Mouse (Mus musculus) hindbrain, embryonic 10.5 days (tissue): ENCODE measurements around the gene Cxcr1. TPM values are rescaled to one million over a fixed set of nuclear protein-coding genes. Genes with fewer than 3 reads are reported as not detected.

Experiments
- DNase-seq: peaks from one replicate; pipeline ENCODE4 v3.0.0-alpha.2; 2017; ENCODE audit warnings: low spot score
- H3K27ac ChIP-seq: fragments of 300-500 bp; sonication (generic); 2 replicates; pipeline ENCODE4 v1.5.1; 2016; ENCODE audit warnings: mild to moderate bottlenecking, moderate library complexity
- H3K27me3 ChIP-seq: fragments of 300-500 bp; sonication (generic); 2 replicates; pipeline ENCODE4 v1.6.1; 2016; ENCODE audit warnings: mild to moderate bottlenecking; ENCODE audit not compliant: poor library complexity, insufficient read depth, severe bottlenecking
- H3K36me3 ChIP-seq: fragments of 300-500 bp; sonication (generic); 2 replicates; pipeline ENCODE4 v1.6.1; 2016; ENCODE audit warnings: mild to moderate bottlenecking, moderate library complexity
- H3K4me1 ChIP-seq: fragments of 300-500 bp; sonication (generic); replicated peaks from 2 replicates; pipeline ENCODE4 v1.6.1; 2016; ENCODE audit warnings: mild to moderate bottlenecking
- H3K4me3 ChIP-seq: fragments of 300-500 bp; sonication (generic); 2 replicates; pipeline ENCODE4 v1.5.1; 2016; ENCODE audit warnings: mild to moderate bottlenecking, moderate library complexity
- H3K9me3 ChIP-seq: fragments of 300-500 bp; sonication (generic); 2 replicates; pipeline ENCODE4 v1.6.1; 2016; ENCODE audit warnings: mild to moderate bottlenecking, moderate library complexity
- WGBS: fragments of 180-500 bp; shearing (Covaris S2); methylation state at CpG from one replicate; pipeline ENCODE4 v1.1.7; 2016; 5-methylcytosine and 5-hydroxymethylcytosine counted together
- polyA plus RNA-seq: library from polyadenylated mRNA; unstranded; fragments of >200 nt; fragmentation: Nextera tagmentation; extraction: Ambion mirVana; gene quantifications from 2 replicates; pipeline ENCODE4 v1.2.1, GENCODE M21; 2016

Cxcr1 gene
- polyA plus RNA-seq, result not detected in 2 replicates

- 79% methylated on average over 8 of the region's 8 CpGs for WGBS
Observed at GRCm38 (mm10) chr1:74194445-74194844, at the start of gene Cxcr1. Gene Cxcr1, minus strand, starts transcription at chr1:74194631.

GRCm38 (mm10) chr1:74240832-74241231 lies 46.4 kb upstream of the Cxcr1 start:
- H3K4me1 ChIP-seq, result peaks cover 33% of the 10 kb centered on the region
- H3K9me3 ChIP-seq, result no peaks in the 10 kb centered on the region
- no peaks in the 10 kb centered on the region for H3K27me3 ChIP-seq
- 89% methylated on average over 4 of the region's 4 CpGs for WGBS
- no peak overlapping the region for H3K4me3 ChIP-seq
- no peak for DNase-seq
- H3K27ac ChIP-seq, result no peak overlapping the region
- H3K36me3 ChIP-seq, result peaks cover 7% of the 10 kb centered on the region; the same call in 1 of the 2 replicates

More at GRCm38 (mm10) chr1:74194445-74194844, at the start of gene Cxcr1:
- DNase-seq, result no peak
- H3K27me3 ChIP-seq, result no peaks in the 10 kb centered on the region
- H3K36me3 ChIP-seq, result no peaks in the 10 kb centered on the region
- H3K4me3 ChIP-seq, result no peak within 1 kb of the TSS
- H3K9me3 ChIP-seq, result no peaks in the 10 kb centered on the region
- H3K4me1 ChIP-seq, result no peaks in the 10 kb centered on the region
- no peak within 1 kb of the TSS for H3K27ac ChIP-seq

- 85% methylated on average over 6 of the region's 6 CpGs for WGBS
- no peak overlapping the region for H3K4me3 ChIP-seq
Observed at GRCm38 (mm10) chr1:74240311-74240710, 45.9 kb upstream of the Cxcr1 start.

GRCm38 (mm10) chr1:74239618-74240017 lies 45.2 kb upstream of the Cxcr1 start:
- no peaks in the 10 kb centered on the region for H3K9me3 ChIP-seq
- H3K36me3 ChIP-seq, result 0 out of 2 replicates have a peak, but pooled peaks cover 6% of the 10 kb centered on the region
- no peaks in the 10 kb centered on the region for H3K27me3 ChIP-seq
- H3K4me3 ChIP-seq, result no peak overlapping the region
- peaks cover 33% of the 10 kb centered on the region for H3K4me1 ChIP-seq
- no peak for DNase-seq
- 73% methylated on average over 11 of the region's 11 CpGs for WGBS
- no peak overlapping the region for H3K27ac ChIP-seq

More at GRCm38 (mm10) chr1:74240311-74240710, 45.9 kb upstream of the Cxcr1 start:
- Histone ChIP-seq H3K4me1 (peaks cover 33% of the 10 kb centered on the region), H3K9me3 (no peaks in the 10 kb centered on the region), H3K27me3 (no peaks in the 10 kb centered on the region), H3K27ac (no peak overlapping the region), H3K36me3 (0 out of 2 replicates have a peak, but pooled peaks cover 6% of the 10 kb centered on the region)
- no peak for DNase-seq

GRCm38 (mm10) chr1:74239162-74239561 lies 44.7 kb upstream of the Cxcr1 start:
- DNase-seq, result no peak
- H3K4me1 ChIP-seq, result peaks cover 33% of the 10 kb centered on the region
- H3K9me3 ChIP-seq, result no peaks in the 10 kb centered on the region
- whole genome bisulfite sequencing, result 83% methylated on average over 7 of the region's 7 CpGs
- no peak overlapping the region for H3K4me3 ChIP-seq
- H3K27me3 ChIP-seq, result no peaks in the 10 kb centered on the region
- no peak overlapping the region for H3K27ac ChIP-seq
- 0 out of 2 replicates have a peak, but pooled peaks cover 6% of the 10 kb centered on the region for H3K36me3 ChIP-seq

GRCm38 (mm10) chr1:74238136-74238535 lies 43.7 kb upstream of the Cxcr1 start:
- no peak for DNase-seq
- WGBS, result 80% methylated on average over 1 of the region's 1 CpGs
- peak overlapping the region; percentile 94 for H3K4me3 ChIP-seq

GRCm38 (mm10) chr1:74237671-74238070 lies 43.2 kb upstream of the Cxcr1 start:
- H3K4me3 ChIP-seq, result peak overlapping the region; percentile 94
- H3K36me3 ChIP-seq, result no peaks in the 10 kb centered on the region
- 55% methylated on average over 5 of the region's 5 CpGs for WGBS
- peaks cover 33% of the 10 kb centered on the region for H3K4me1 ChIP-seq
- no peaks in the 10 kb centered on the region for H3K27me3 ChIP-seq
- DNase-seq, result no peak
- no peaks in the 10 kb centered on the region for H3K9me3 ChIP-seq
- H3K27ac ChIP-seq, result peak overlapping the region; percentile 95; the same call in 1 of the 2 replicates

More at GRCm38 (mm10) chr1:74238136-74238535, 43.7 kb upstream of the Cxcr1 start:
- Histone ChIP-seq H3K27me3 (no peaks in the 10 kb centered on the region), H3K9me3 (no peaks in the 10 kb centered on the region), H3K27ac (no peak overlapping the region), H3K4me1 (peaks cover 33% of the 10 kb centered on the region), H3K36me3 (0 out of 2 replicates have a peak, but pooled peaks cover 4% of the 10 kb centered on the region)

GRCm38 (mm10) chr1:74236590-74237317 lies 42.3 kb upstream of the Cxcr1 start:
- Histone ChIP-seq H3K36me3 (no peaks in the 10 kb centered on the region), H3K4me1 (peaks cover 33% of the 10 kb centered on the region), H3K27me3 (no peaks in the 10 kb centered on the region), H3K27ac (peak overlapping the region; percentile 95), H3K9me3 (no peaks in the 10 kb centered on the region), H3K4me3 (peak overlapping the region; percentile 94)
- WGBS, result under 1% methylated on average over 57 of the region's 57 CpGs
- peak; percentile 53 for DNase-seq

- H3K27ac ChIP-seq, result peak within 1 kb of the TSS; percentile 95
- no peaks in the 10 kb centered on the region for H3K9me3 ChIP-seq
- DNase-seq, result peak; percentile 97
- no peaks in the 10 kb centered on the region for H3K27me3 ChIP-seq
- WGBS, result 2% methylated on average over 55 of the region's 55 CpGs
- peaks cover 33% of the 10 kb centered on the region for H3K4me1 ChIP-seq
- H3K36me3 ChIP-seq, result no peaks in the 10 kb centered on the region
- H3K4me3 ChIP-seq, result peak within 1 kb of the TSS; percentile 94
Observed at GRCm38 (mm10) chr1:74235938-74236589, 41.6 kb upstream of the Cxcr1 start, which contains the start of gene Arpc2. Gene Arpc2, plus strand, starts transcription at chr1:74236084.

- DNase-seq, result no peak
- WGBS, result 40% methylated on average over 1 of the region's 1 CpGs
- Histone ChIP-seq H3K27me3 (no peaks in the 10 kb centered on the region), H3K4me3 (no peak overlapping the region), H3K27ac (no peak overlapping the region), H3K4me1 (no peaks in the 10 kb centered on the region), H3K9me3 (no peaks in the 10 kb centered on the region), H3K36me3 (no peaks in the 10 kb centered on the region)
Observed at GRCm38 (mm10) chr1:74230992-74231391, 36.6 kb upstream of the Cxcr1 start.

GRCm38 (mm10) chr1:74229942-74230341 lies 35.5 kb upstream of the Cxcr1 start:
- Histone ChIP-seq H3K9me3 (no peaks in the 10 kb centered on the region), H3K27ac (no peak overlapping the region), H3K36me3 (no peaks in the 10 kb centered on the region), H3K4me3 (no peak overlapping the region), H3K4me1 (no peaks in the 10 kb centered on the region), H3K27me3 (no peaks in the 10 kb centered on the region)
- 72% methylated on average over 2 of the region's 2 CpGs for WGBS
- DNase-seq, result no peak

GRCm38 (mm10) chr1:74227317-74227716 lies 32.9 kb upstream of the Cxcr1 start:
- H3K27ac ChIP-seq, result no peak overlapping the region
- H3K27me3 ChIP-seq, result no peaks in the 10 kb centered on the region
- WGBS, result 87% methylated on average over 7 of the region's 7 CpGs

GRCm38 (mm10) chr1:74219922-74220321 lies 25.5 kb upstream of the Cxcr1 start:
- H3K9me3 ChIP-seq, result no peaks in the 10 kb centered on the region
- no peak overlapping the region for H3K4me3 ChIP-seq
- DNase-seq, result no peak
- no peaks in the 10 kb centered on the region for H3K36me3 ChIP-seq
- WGBS, result 91% methylated on average over 7 of the region's 7 CpGs
- H3K27me3 ChIP-seq, result no peaks in the 10 kb centered on the region
- H3K27ac ChIP-seq, result no peak overlapping the region
- H3K4me1 ChIP-seq, result no peaks in the 10 kb centered on the region

More at GRCm38 (mm10) chr1:74227317-74227716, 32.9 kb upstream of the Cxcr1 start:
- no peak for DNase-seq
- Histone ChIP-seq H3K4me1 (no peaks in the 10 kb centered on the region), H3K9me3 (no peaks in the 10 kb centered on the region), H3K4me3 (no peak overlapping the region), H3K36me3 (no peaks in the 10 kb centered on the region)
